Mouse (Mus musculus) natural killer cell, adult 2 months (primary cell): Measurements from ENCODE around the gene Abr.

Experiments used
- DNase-seq, 2 experiments: peaks; one replicate each; pipeline ENCODE4 v3.0.0; 2022; ENCODE audit warnings: low spot score in 2 of 2

Abr gene

DNA sequence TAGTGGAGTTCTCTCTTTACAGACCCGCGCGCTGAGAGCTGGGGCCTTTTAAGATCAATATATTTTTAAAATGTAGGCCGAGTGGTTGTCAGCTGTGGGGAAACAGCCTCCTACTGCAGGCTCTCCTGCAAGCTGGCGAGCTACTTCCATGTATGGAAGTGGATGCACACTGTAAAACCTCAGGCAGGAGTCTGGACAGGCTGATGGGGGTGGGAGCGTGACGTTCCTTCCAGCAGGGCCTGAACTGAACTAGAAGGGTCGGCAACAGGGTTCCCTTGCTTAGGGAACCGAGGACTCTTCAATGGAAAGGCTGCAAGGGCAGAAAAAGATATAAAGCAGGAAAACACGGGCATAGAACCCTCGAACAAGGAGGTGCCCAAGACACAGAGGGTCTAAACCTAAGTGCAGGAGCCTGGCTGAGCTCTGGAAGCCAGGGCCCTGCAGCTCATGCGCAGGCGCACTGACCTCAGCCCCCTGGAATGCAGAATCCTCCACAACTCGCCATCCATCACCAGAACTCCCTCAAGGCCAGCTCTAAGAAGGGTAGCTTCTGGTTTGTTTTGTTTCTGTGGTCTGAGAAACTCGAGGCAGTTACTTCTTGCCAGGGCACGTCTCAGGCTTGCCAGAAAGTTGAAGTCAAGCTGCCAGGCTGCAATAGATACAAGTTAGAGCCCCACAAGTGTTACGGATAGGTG, 247.5 kb downstream of the Abr start:
- no peak for DNase-seq

DNA sequence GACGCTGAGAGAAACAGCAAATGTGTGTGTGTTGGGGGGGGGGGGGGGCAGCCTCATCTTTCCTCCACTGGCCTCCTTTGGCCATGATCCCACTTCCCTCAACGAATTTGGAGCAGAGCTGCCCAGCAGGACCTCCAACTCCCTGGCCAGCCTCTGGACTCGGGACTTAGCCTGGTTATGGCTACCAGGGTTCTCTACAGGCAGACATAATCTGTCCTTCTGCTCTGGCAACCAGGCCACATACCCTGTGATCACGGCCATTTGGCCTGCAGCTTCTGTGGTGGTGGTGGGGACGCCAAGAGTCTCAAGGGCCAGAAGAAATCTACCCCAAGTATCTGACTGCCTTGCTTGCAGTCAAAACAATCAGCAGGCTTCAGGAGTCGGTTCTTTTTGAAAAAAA, 249.6 kb downstream of the Abr start:
- no peak for DNase-seq

- no peak for DNase-seq
Measured at GRCm38 (mm10) chr11:76372120-76372519, 250.0 kb downstream of the Abr start.

- DNase-seq: no peak
Measured at GRCm38 (mm10) chr11:76370491-76370890, 251.6 kb downstream of the Abr start.
